Mouse (Mus musculus) skeletal muscle tissue, adult 2 months (tissue): ENCODE data around the gene Ear2.
"Not testable (repeated sequence)": the region's sequence is repeated elsewhere in the genome, so short reads cannot be mapped to it uniquely, and the experiment has no call there.

Experiments used
- DNase-seq: peaks from one replicate; pipeline ENCODE4 v3.0.0-alpha.2; 2012; ENCODE audit warnings: low read depth, low spot score

Ear2 gene

GRCm38 (mm10) chr14:44102354-44102753 is at the start of gene Ear2:
TSS of gene Ear2 (plus strand) at chr14:44102654.
- DNase-seq = not testable (repeated sequence)

GRCm38 (mm10) chr14:44067879-44068278 is 34.6 kb upstream of the Ear2 start:
- not testable (repeated sequence) for DNase-seq

- DNase-seq = not testable (repeated sequence)
Measured at GRCm38 (mm10) chr14:44070595-44070994, 31.9 kb upstream of the Ear2 start.

GRCm38 (mm10) chr14:44077785-44078341 is 24.6 kb upstream of the Ear2 start:
- DNase-seq = peak; percentile 53

- not testable (repeated sequence) for DNase-seq
Measured at GRCm38 (mm10) chr14:44086588-44086987, 15.9 kb upstream of the Ear2 start.

- DNase-seq = not testable (repeated sequence)
Measured at GRCm38 (mm10) chr14:44087535-44087934, 14.9 kb upstream of the Ear2 start.

- DNase-seq = not testable (repeated sequence)
Measured at GRCm38 (mm10) chr14:44091524-44091923, 10.9 kb upstream of the Ear2 start.

GRCm38 (mm10) chr14:44094445-44094844 is 8.0 kb upstream of the Ear2 start:
- DNase-seq = not testable (repeated sequence)

GRCm38 (mm10) chr14:44100030-44100429 is 2.4 kb upstream of the Ear2 start:
- not testable (repeated sequence) for DNase-seq

GRCm38 (mm10) chr14:44110981-44111380 is 8.5 kb downstream of the Ear2 start:
- no peak for DNase-seq

- DNase-seq = not testable (repeated sequence)
Measured at GRCm38 (mm10) chr14:44123551-44123950, 21.1 kb downstream of the Ear2 start, which contains the start of gene Gm3327. TSS of gene Gm3327 (plus strand) at chr14:44123851.
